Mouse (Mus musculus): ENCODE results near the gene Asb2. TPM values are rescaled to one million over a fixed set of nuclear protein-coding genes. Genes with fewer than 3 reads are reported as not detected.

Gene Asb2
- polyA plus RNA-seq, 1 experiment: not detected

DNA sequence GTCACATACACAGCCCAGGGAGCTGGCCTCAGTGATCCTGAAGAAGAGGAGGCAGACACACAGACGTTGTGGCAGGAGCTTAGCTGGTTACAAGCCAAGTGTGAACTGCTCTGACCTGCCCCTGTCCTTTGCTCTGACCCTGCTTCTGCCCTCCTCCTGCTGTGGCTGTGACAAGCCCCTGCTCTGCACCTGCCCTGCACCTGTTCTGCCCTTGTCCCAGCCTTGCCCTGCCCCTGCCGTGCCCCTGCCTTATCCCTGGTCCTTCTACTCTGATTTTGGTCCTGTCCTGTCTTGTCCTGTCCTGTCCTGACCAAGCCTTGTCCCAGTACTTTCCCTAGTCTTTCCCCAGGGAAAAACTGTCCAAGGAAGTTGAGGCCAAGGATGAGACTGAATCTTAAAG, 13.0 kb upstream of the Asb2 start:
- TF ChIP-seq GATA1 (IDR thresholded peaks at IDR 0.05; ENCODE audit: low read length): no peak

DNA sequence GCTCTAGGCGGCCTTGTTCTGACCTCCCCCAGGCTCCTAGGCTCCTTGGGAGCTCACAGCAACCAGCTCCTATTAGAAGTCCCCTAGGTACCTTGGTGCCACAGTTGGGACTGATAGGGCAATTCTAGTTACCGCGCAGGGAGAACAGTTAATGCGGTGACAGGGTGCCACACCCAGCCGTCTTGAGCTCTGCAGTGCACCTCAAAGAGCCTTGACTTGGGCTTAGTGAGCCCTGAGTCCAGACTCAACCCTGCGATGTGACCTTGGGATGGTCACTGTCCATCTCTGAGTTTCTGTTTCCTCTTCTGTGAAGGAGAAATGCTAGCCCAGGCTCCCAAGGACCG, 12.5 kb upstream of the Asb2 start:
- no peak for TF ChIP-seq GATA1 (IDR thresholded peaks at IDR 0.05; ENCODE audit: low read length)

DNA sequence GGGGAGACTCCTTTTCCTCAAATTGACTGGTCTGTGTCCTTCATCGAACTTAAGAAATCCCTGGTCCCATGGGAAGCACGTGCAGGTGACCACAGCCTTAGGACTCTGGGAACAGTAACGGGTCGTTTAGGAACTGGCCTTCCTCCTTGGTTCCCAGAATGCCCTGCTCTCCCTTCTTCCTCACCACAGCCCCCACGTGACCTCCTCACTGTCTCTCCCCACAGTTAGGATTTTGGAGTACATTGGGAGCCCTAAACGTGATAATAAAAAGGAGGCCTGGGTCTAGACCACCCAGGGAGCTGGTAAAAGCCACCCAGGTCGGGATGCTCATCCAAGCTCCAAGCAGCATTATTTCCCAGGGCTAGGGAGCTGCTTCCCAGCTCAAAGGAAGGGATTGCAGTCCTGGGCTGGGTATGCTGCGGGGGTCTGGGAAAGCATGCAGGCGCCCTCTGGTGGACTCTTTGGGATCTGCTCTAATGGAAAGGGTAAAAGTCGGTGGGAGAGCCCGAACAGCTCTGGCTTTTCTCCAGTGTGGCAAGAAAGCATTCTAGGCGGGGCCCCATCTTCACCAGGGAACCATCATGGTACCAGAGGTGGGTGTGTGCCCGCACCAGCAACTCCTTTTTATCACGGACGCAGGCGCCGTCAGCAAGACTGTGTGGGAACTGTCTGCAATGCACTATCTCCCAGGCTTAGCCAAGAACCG, 12.0 kb upstream of the Asb2 start:
- TF ChIP-seq GATA1 (IDR thresholded peaks at IDR 0.05; ENCODE audit: low read length): no peak

DNA sequence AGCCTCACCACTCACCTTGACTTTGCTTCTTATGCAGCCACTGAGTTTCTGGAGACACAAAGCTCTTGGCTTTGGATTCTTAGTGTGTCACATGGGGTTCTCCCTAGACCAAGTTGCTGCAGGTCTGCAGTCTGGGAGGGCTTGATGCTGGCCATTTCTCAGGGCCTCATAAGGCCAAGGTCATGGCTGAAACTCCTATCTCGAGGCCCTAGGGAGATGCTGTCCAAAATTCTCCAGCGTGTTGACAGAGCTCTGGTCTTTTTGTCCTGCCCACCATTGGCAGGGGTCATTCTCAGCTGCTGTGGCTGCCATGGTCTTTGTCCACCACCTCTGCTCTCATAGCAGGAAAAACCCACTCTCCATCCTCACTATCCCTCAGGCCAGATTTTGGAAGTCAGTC, 11.4 kb upstream of the Asb2 start:
- TF ChIP-seq GATA1 (IDR thresholded peaks at IDR 0.05; ENCODE audit: low read length): no peak

DNA sequence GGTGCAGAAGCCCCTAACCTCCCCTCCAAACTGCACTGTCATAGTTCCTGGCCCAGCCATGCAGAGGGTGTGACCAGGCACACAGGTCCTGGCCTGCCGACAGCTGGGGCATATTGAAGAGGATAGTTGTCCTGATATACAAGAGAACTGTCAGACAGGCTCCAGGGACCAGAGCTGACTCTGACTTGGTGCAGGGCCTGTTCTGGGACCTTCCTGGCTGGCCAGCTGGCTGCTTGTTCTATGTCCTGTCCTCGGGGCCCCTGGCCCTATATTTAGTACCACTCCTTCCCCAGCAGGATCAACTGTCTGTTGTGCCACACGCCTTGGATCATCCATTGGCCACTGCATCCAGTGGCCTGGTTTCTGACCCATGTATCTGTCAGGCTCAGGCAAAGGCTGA, 6.5 kb upstream of the Asb2 start:
- no peak for TF ChIP-seq GATA1 (IDR thresholded peaks at IDR 0.05; ENCODE audit: low read length)

DNA sequence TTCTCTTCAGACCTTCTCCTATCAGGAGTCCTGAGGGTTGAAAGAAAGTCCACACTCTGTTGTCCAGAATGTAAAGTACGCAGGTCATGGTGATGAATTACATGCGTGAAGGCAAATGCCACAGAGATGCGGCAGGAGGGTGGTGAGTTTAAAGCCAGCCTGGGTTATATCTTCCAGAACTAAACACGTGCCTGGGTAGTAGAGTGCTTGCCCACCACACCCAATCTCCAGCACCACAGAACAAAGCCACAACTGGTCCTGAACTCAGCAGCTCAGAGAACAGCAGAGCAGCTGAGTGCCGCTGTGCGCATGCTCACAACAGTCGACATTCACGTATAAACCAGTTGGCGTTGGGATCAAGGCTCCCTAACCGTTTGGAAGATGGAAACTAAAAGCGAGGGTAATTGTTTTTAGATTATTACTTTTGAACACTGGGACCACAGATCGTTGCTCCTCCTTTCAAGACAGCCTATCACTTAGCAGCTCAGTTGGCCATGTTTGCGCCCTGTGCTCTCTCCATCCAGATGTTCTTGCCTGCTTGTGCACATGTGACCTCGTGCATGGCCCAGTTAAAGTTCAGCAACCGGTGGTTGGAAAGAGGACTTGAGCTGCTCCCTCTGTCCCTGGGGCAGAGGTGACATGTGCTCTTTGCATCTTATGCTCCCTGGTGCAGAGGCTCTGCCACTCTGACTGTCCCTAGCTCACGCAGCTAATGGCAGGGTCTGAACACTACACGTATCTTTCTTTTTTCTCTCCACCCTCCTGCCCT, 5.9 kb upstream of the Asb2 start:
- TF ChIP-seq GATA1 (IDR thresholded peaks at IDR 0.05; ENCODE audit: low read length): no peak

DNA sequence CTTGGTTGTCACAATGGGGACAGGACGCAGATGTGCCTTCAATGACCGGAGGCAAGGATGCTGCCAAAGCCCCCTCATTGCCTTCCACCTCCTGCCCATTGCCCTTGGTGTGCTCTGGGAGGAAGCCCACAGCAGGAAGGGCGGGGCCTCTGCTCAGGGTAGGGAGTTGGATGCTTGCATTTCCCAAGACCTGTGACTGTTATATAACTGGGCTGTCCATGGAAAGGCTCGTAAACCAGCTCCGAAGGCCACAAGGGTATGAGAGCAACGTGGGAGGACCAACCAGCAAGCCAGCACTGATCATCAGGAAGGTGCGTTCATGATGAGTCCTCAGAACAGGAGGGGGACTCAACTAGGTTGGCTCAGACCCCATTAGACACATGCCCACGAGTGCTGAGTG, 5.0 kb upstream of the Asb2 start:
- TF ChIP-seq GATA1 (IDR thresholded peaks at IDR 0.05; ENCODE audit: low read length): no peak

DNA sequence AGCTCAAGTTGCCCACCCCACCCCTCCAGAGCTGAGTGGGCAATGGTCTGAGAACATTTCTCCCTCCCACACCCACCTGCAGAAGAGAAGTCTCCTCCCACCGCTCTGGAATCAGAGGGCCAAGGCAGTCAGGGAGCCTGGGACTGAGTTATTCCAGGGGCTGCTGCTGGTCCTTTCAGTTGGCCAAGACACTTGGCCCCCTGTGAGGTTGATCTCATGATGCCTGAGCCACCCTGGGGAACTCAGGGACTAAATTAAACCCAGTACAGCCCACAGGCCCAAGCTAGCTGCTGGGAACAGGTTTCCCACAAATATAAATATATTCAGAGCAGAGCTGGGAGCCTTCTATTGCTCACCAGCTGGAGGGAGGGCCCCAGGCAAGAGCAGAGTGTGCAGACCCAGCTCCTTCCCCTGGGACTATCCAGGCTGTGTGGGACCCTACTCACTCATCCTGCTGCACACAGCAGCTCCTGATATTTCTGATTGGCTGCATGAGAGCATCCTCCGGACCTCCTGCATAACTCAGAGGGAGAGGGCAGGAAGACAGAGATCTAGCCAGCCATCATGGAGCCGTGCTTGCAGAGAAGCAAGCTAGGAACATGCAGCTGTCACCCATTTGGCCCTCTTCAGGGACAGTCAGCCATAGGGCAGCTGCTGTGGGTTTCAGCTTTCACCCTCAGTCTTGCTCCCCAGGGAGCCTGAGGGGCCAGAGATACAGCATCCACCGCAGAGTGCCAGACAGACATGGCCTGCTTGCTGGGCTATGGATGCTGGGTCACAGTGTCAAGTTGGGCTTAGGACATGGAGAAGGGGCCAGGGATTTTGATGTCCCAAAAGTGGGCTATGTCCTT, 3.4 kb upstream of the Asb2 start:
- TF ChIP-seq GATA1 (IDR thresholded peaks at IDR 0.05; ENCODE audit: low read length): no peak

DNA sequence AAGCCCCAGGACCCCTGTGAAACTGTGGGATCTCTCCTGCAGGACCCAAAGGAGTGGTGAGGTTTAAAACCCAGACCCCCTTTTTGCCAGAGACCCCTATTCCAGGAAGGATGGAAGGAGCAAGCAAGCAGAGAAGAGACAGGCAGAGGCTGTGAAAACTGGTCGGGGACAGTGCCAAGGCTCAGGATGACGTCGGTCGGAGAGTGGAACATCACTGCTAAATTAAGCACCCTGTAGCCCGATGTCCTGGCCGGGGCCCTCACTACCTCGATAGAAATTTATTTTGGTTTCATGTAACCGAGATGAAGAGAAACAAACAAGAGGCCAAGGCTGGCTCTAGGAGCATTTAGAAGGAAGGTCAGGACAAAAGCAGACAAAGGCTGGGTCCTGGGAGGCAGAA, 2.4 kb upstream of the Asb2 start:
- TF ChIP-seq GATA1 (IDR thresholded peaks at IDR 0.05; ENCODE audit: low read length): no peak

DNA sequence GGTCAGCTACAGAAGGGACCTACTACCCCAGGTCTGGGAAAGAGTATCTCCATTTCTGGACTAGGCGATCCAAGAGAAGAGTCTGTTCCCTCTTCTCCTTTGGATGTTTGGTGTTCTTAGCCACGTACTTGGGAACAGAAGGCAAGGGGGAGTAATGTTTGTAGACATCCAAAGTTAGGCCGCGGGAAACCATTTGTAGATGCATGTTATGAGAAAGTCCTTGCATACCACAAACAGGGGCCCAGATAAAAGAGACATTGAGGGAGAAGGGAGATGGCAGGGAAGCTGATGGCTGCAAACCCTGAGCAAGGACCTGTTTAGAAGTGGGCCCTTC, 581 bp upstream of the Asb2 start:
- TF ChIP-seq GATA1 (IDR thresholded peaks at IDR 0.05; ENCODE audit: low read length): no peak

DNA sequence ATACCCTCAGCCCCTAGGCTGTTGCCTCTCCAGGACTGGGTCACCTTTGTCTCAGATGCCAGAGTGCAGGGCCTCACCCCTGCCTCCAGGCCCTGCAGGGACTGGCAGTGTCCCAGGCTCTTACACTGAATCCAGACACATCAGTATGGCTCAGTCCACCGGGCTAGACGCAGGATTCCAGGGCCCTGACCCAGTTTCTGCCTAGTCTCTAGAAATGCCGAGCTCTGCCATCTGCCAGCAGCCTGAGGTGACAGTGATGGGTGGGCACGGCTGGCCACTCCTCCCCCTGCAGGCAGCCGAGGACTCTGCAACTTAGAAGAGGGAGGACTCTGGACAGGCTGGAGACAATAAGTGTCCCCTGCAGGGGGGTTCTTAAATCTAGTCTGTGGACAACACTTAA, 2.3 kb downstream of the Asb2 start:
- no peak for TF ChIP-seq GATA1 (IDR thresholded peaks at IDR 0.05; ENCODE audit: low read length)

DNA sequence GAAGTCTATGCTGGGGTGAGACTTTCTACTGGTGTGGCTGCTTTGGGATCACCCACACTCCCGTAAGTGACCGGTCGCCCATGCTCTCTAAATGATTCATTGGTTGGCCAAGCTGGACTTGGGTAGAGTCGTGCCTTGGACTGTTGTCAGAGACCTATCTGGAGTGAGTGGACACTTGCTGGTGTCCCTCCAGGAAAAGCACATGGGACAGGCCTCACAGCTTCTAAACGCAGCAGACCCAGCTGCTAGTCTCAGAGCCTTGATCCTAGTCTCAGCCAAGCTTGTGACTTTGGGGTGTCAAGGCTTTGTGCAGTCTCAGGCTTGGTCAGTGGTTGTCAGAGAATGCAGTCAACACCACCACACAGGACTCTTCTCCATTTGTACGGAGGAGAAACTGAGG, 3.1 kb downstream of the Asb2 start:
- no peak for TF ChIP-seq GATA1 (IDR thresholded peaks at IDR 0.05; ENCODE audit: low read length)

DNA sequence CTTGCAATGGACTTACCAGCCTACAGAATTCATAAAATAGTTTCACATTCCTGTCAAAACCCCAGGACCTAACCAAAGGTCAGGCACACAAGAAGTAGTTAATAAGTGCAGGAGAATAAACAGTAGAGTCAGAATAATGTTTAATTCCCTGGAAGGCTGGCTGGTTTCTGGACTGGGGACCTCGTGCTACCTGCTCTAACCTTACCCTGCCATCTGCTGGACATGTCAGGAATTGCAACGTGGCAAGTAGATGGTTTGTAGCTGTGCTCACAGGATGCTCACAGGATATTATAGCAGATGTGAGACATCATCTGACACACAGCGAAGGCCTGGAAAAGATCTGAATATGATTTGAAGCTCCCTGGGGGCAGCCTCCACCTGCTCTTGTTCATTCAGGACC, 7.3 kb downstream of the Asb2 start:
- no peak for TF ChIP-seq GATA1 (IDR thresholded peaks at IDR 0.05; ENCODE audit: low read length)

DNA sequence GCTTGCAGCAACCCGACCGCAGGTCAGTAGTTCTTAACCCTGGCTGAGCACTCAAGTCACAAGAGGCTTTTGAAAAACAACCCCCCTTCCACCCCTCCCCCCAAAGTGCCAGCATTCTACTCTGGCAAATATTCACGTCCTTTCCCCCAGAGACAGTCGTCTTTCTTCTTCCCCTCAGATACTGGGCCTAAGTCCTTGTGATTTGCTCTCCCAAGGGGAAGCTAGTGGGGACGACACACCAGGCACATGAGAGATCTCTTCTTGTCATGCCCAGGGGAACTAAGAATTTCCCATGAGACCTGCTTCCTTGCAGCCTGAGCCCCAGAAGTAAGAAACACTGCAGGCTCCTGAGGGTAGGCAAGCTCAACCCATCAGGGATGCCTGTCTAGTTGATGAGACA, 8.4 kb downstream of the Asb2 start:
- no peak for TF ChIP-seq GATA1 (IDR thresholded peaks at IDR 0.05; ENCODE audit: low read length)

DNA sequence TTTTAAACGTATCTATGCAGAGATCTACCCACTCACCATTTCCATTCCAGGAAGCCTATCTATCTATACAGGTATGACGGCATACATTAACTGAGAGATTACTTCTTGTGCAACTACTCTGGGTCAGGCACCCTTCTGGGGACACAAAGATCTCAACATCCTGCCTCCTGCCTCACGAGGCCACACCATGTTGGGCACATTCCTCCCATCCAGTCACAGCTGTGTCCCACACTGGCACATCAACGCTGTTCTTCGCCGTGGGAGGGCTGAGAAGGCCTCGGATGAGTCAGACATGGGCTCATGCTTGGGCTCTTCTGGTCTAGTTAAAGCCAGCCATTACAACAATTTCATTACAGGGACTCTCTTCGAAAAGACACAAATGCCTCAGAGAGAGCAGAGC, 8.9 kb downstream of the Asb2 start:
- no peak for TF ChIP-seq GATA1 (IDR thresholded peaks at IDR 0.05; ENCODE audit: low read length)

DNA sequence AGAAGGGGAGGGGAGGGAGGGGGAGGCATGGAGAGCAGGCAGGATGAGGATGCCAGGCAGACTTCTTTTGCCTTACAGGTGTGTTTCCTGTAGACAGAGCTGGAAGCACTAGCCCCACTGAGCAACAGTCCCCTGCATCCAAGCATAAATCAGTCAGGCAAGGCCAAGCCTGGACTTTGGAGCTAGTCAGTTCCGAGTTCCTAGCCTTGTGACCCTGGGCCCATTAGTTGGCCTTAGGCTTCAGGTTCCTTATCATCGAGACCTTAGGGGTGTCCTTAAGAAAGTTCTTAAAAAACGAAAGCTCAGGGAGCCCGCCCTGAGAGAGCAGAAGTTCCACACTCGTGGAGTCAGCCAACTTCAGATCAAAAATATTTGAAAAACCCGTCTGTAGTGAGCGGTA, 10.9 kb downstream of the Asb2 start:
- no peak for TF ChIP-seq GATA1 (IDR thresholded peaks at IDR 0.05; ENCODE audit: low read length)

DNA sequence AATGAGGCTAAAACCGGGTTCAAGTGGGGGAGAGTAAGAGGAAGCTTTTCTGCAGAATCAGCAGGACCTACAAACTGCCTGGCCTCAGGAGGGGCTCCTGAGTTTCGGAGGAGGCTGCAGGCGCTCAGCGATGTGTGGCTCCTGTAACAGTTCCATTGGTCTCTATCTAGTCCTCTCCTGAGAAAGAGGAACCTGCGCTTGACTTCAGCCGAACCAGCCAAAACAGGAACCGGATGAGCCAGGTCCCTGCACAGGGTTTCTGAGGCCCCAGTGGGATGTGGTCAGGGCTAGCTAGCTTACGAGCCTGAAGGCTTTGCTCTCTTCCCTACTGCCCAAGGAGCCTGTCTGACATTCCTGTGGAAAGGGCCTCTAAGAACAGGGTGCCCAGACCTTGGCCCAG, 12.3 kb downstream of the Asb2 start:
- TF ChIP-seq GATA1 (IDR thresholded peaks at IDR 0.05; ENCODE audit: low read length): no peak

Measured in G1E-ER4 (cell line).